Mouse (Mus musculus): Measurements from ENCODE around the gene Brd2. TPM values are rescaled to one million over a fixed set of nuclear protein-coding genes. Genes with fewer than 3 reads are reported as not detected.

The Brd2 gene
- total RNA-seq, 4 experiments from 2014 or later = 181 to 210 (median 190) TPM

- DNase-seq (ENCODE audit: low spot score in 2 of 2) = no peak
Measured at GRCm38 (mm10) chr17:34090923-34091322, 31.5 kb downstream of the Brd2 start.

DNA sequence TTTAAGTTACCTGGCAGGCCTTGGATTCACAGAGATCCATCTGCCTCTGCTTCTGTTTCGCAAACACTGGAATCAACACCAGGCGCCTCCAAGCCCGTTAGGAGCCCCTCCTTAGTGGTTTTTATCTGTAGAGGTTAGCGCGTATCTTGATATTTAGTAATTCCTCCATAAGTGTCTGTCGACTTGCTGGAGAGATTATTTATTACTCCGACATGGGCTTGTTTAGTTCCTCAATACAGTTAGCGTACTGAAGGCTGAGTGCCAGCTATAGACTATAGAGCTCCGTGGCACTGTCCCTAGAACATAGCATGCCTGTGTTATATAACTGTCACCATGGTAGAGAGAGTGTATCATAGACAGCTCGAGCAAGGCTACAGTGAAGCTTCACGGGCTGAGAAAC is 34.3 kb downstream of the Brd2 start:
- DNase-seq (ENCODE audit: low spot score in 2 of 2) = no peak

GRCm38 (mm10) chr17:34087386-34087785 is 35.0 kb downstream of the Brd2 start:
- DNase-seq (ENCODE audit: low spot score in 2 of 2) = no peak

DNA sequence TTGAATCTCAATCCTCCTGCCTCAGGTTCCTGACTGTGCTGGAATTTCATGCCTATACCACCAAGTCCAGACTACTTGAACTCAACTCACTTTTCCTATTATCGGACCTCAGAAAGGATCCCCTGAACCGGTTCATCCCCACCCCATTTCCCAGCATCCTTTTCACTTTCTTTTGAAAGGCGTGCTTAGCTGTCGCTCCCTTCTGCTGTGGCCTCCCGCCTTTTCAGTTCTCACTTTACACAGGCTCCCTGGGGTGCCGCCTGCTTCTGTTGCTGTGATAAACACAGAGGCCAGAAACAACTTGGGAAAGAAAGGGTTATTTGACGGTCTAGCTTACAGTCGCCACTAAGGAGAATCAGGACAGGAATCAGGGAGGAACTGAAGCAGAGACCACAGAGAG is 39.3 kb downstream of the Brd2 start:
- DNase-seq (ENCODE audit: low spot score in 2 of 2) = no peak

GRCm38 (mm10) chr17:34079621-34080020 is 42.8 kb downstream of the Brd2 start:
- peak in 1 of 2 experiments; percentile 22 for DNase-seq (ENCODE audit: low spot score in 2 of 2)

- DNase-seq (ENCODE audit: low spot score in 2 of 2) = no peak
Measured at GRCm38 (mm10) chr17:34079002-34079401, 43.4 kb downstream of the Brd2 start.

DNA sequence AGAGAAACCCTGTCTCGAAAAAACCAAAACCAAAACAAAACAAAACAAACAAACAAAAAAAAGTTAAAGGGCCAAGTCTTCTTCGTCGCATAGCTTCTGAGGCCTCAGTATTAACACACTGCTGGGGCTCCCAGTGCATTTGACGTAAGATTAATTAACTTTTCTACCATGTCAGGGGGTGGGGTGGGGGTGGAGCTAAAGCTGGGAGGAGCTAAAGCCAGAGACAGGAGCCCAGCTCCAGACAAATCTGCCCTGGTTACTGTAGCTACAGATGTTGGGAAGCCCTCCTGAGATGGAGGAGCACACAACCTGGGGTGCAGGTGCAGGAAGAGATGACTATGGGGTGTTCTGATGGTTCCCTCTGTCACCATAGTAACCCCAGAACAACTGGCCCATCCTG is 44.3 kb downstream of the Brd2 start:
- no peak for DNase-seq (ENCODE audit: low spot score in 2 of 2)

GRCm38 (mm10) chr17:34077549-34077948 is 44.9 kb downstream of the Brd2 start:
- peak in 1 of 2 experiments; percentile 37 for DNase-seq (ENCODE audit: low spot score in 2 of 2)

GRCm38 (mm10) chr17:34075271-34075670 is 47.2 kb downstream of the Brd2 start:
- peak in 1 of 2 experiments; percentile 23 for DNase-seq (ENCODE audit: low spot score in 2 of 2)

- DNase-seq (ENCODE audit: low spot score in 2 of 2) = no peak
Measured at GRCm38 (mm10) chr17:34072091-34072490, 50.3 kb downstream of the Brd2 start.

GRCm38 (mm10) chr17:34068864-34069263 is 53.6 kb downstream of the Brd2 start:
- no peak for DNase-seq (ENCODE audit: low spot score in 2 of 2)

Other genes starting within 250 kb of the Brd2 start
- not detected for gene Gm7029, start 248.8 kb downstream of the Brd2 start, total RNA-seq (2022)
- gene Kifc1, start 232.0 kb downstream of the Brd2 start, total RNA-seq (2022) = 1 to 10 TPM; 2.0 to 3.0 (median 2.9) TPM
- gene Platr17, start 217.5 kb downstream of the Brd2 start, total RNA-seq (2022) = 1 to 10 TPM in 2 of 4 experiments, not detected in 2; 1.3 to 1.6 TPM
- 10 to 100 TPM; 24.0 to 31.9 (median 27.1) TPM for gene Daxx, start 213.2 kb downstream of the Brd2 start, total RNA-seq (2022)
- 10 to 100 TPM; 53.0 to 74.3 (median 56.5) TPM for gene Tapbp, start 206.7 kb downstream of the Brd2 start, total RNA-seq (2022)
- 10 to 100 TPM; 36.8 to 44.6 (median 41.3) TPM for gene Zbtb22, start 206.7 kb downstream of the Brd2 start, total RNA-seq (2022)
- gene Rgl2, start 193.1 kb downstream of the Brd2 start, total RNA-seq (2022) = 10 to 100 TPM; 48.9 to 73.4 (median 60.6) TPM
- gene Pfdn6, start 182.3 kb downstream of the Brd2 start, total RNA-seq (2022) = 100 to 1,000 TPM in 1 of 4 experiments, 10 to 100 TPM in 3; 81.6 to 112 (median 95.7) TPM
- gene Wdr46, start 182.0 kb downstream of the Brd2 start, total RNA-seq (2022) = 10 to 100 TPM; 10.9 to 14.7 (median 13.7) TPM
- 1 to 10 TPM; 5.8 to 6.9 (median 6.2) TPM for gene B3galt4, start 171.1 kb downstream of the Brd2 start, total RNA-seq (2022)
- gene Vps52, start 166.8 kb downstream of the Brd2 start, total RNA-seq (2022) = 10 to 100 TPM; 70.6 to 79.6 (median 72.8) TPM
- 100 to 1,000 TPM; 328 to 351 (median 339) TPM for gene Rps18, start 166.6 kb downstream of the Brd2 start, total RNA-seq (2022)
- 10 to 100 TPM; 31.2 to 66.9 (median 50.2) TPM for gene H2-K1, start 122.3 kb downstream of the Brd2 start, total RNA-seq (2022)
- gene Ring1, start 98.0 kb downstream of the Brd2 start, total RNA-seq (2022) = 10 to 100 TPM; 31.4 to 43.5 (median 36.1) TPM
- gene H2-Ke6, start 94.6 kb downstream of the Brd2 start, total RNA-seq (2022) = 10 to 100 TPM; 45.6 to 50.2 (median 46.4) TPM
- gene Slc39a7, start 91.0 kb downstream of the Brd2 start, total RNA-seq (2022) = 10 to 100 TPM; 91.2 to 98.6 (median 95.0) TPM
- 10 to 100 TPM; 72.8 to 87.6 (median 78.1) TPM for gene Rxrb, start 90.8 kb downstream of the Brd2 start, total RNA-seq (2022)
- gene Col11a2, start 83.2 kb downstream of the Brd2 start, total RNA-seq (2022) = 10 to 100 TPM; 12.6 to 18.0 (median 16.8) TPM
- gene H2-Oa, start 30.3 kb downstream of the Brd2 start, total RNA-seq (2022) = 1 to 10 TPM in 2 of 4 experiments, under 1 TPM in 1, not detected in 1; 0.44 to 2.2 (median 1.7) TPM
- gene H2-DMa, start 3.1 kb downstream of the Brd2 start, total RNA-seq (2022) = 10 to 100 TPM; 20.7 to 35.3 (median 30.7) TPM
- gene H2-DMb2, start 20.7 kb upstream of the Brd2 start, total RNA-seq (2022) = 1 to 10 TPM in 3 of 4 experiments, under 1 TPM in 1; 0.84 to 3.5 (median 2.0) TPM
- gene H2-DMb1, start 30.4 kb upstream of the Brd2 start, total RNA-seq (2022) = 1 to 10 TPM; 2.2 to 7.1 (median 3.5) TPM
- gene Tap1, start 64.9 kb upstream of the Brd2 start, total RNA-seq (2022) = 1 to 10 TPM; 3.0 to 8.6 (median 4.6) TPM
- gene Psmb9, start 65.1 kb upstream of the Brd2 start, total RNA-seq (2022) = 1 to 10 TPM; 2.6 to 3.2 (median 3.0) TPM
- gene Psmb8, start 75.1 kb upstream of the Brd2 start, total RNA-seq (2022) = 10 to 100 TPM in 1 of 4 experiments, 1 to 10 TPM in 3; 4.0 to 12.1 (median 7.1) TPM
- 10 to 100 TPM; 10.2 to 18.0 (median 16.3) TPM for gene Tap2, start 80.9 kb upstream of the Brd2 start, total RNA-seq (2022)
- gene H2-Ob, start 116.3 kb upstream of the Brd2 start, total RNA-seq (2022) = 1 to 10 TPM in 2 of 4 experiments, under 1 TPM in 2; 0.54 to 1.3 (median 0.90) TPM
- 10 to 100 TPM in 2 of 4 experiments, 1 to 10 TPM in 2; 2.4 to 30.3 (median 11.7) TPM for gene H2-Ab1, start 135.1 kb upstream of the Brd2 start, total RNA-seq (2022)
- 10 to 100 TPM in 2 of 4 experiments, 1 to 10 TPM in 2; 3.4 to 37.3 (median 13.3) TPM for gene H2-Aa, start 165.2 kb upstream of the Brd2 start, total RNA-seq (2022)
- gene H2-Eb1, start 183.2 kb upstream of the Brd2 start, total RNA-seq (2022) = 10 to 100 TPM in 2 of 4 experiments, 1 to 10 TPM in 2; 2.7 to 26.0 (median 9.3) TPM
- gene H2-Eb2, start 203.0 kb upstream of the Brd2 start, total RNA-seq (2022) = not detected
- gene Btnl2, start 232.2 kb upstream of the Brd2 start, total RNA-seq (2022) = under 1 TPM; 0.49 to 0.82 (median 0.63) TPM

Data from left cerebral cortex, adult 8-10 months (tissue).